Mouse (Mus musculus): Measurements from ENCODE around the gene Mad2l2.

DNA sequence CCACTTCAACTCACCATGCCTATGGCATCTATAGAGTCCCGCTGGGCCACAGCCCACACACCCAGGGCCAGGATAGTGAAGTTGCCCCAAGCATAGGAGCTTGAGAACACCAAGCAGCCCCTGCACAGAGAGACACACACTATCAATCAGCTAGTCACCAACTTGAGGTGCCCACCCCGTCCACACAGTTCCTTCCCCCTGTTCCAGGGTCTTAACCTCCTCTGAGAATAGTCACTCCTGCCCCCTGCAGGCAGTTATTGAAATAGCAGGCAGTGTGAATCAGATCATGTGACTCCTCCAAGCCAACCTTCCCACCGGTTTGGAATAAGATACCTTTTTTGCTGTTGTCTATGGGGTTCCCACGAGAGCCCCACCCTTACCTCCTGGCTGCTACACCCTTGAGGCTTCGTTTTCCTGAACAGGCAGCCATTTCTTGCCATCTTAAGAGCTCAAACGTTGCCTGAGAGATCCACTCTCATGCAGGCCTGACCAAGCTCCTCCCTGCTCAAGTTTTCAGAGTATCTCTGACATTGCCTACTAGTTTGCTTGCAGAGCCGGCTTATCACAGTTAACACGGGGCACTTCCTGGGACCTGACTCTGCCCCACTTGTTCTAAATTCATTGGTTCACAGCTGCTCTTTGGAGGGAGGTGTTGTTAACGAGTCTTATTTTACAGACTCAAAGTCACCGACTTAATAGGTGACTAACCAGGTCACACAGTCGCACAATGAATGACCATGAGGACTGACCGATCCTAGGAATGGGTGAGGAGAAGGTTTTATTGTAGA, 47.7 kb upstream of the Mad2l2 start:
- TF ChIP-seq CTCF (IDR thresholded peaks at IDR 0.05; ENCODE audit: extremely low read depth, insufficient read depth, low read length): peak; percentile 62
- no peak for TF ChIP-seq POLR2A (IDR thresholded peaks at IDR 0.05; ENCODE audit: extremely low read depth, insufficient read depth, low read length)

Measured in cortical plate, adult 2 months (tissue).